Mouse (Mus musculus) activated CD4-positive, CD25-positive, alpha-beta regulatory T cell, adult 4 months (primary cell): ENCODE data around the gene Gm525. TPM values are rescaled to one million over a fixed set of nuclear protein-coding genes. Genes with fewer than 3 reads are reported as not detected.
"Not testable (repeated sequence)": the region's sequence is repeated elsewhere in the genome, so short reads cannot be mapped to it uniquely, and the experiment has no call there.

ENCODE experiments used
- ATAC-seq: one replicate; pipeline ENCODE4 v1.8.0; 2017
- polyA plus RNA-seq, 2 experiments: library from polyadenylated mRNA; unstranded; fragments of 100-300 nt; shearing (Covaris generic); gene quantifications; one replicate each; pipeline ENCODE4 v1.2.1; 2017

The Gm525 gene
- polyA plus RNA-seq, 2 experiments from 2014 or later: not detected

DNA sequence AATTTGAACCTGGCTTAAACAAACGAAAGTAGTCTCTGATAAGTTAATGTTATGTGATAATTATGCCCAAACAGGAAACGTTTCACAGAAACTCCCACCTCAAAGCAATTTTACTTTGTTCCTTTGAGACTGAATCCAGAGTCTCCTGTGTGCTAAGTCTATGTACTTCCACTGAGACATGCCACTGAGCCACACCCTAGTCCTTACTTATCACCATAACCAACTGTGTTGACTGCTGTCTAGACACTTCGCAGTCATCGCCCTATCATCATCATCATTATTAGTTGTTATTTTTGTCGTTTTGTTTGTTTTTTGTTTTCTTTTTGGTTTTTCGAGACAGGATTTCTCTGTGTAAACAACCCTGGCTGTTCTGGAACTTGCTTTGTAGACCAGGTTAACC lies 9.3 kb upstream of the Gm525 start:
- no peak for ATAC-seq

GRCm38 (mm10) chr11:89065297-89065696 lies 8.3 kb upstream of the Gm525 start:
- ATAC-seq: no peak

DNA sequence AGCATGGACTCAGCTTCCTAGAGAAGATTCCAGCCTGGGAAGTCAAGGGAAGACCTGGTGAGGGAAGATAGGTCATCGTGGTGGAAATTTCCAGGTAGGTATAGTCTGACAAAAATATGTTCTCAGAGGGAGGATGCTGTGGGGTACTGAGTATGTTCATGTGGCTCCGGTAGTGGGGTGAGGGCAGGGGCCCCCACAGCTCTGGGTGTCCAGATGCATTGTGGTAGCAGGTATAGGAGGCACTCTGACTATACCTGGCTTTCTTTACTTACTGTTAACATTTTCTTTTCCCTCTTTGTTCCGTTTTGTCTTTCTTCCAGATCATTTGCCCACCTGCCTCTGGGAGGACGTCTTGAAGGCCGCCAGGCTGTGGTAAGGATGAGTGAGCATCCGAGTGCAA lies 7.5 kb upstream of the Gm525 start:
- no peak for ATAC-seq

GRCm38 (mm10) chr11:89066750-89067149 lies 6.9 kb upstream of the Gm525 start, which contains the start of gene Dgke:
Gene Dgke, minus strand, starts transcription at chr11:89066850.
- ATAC-seq: no peak

- no peak for ATAC-seq
Observed at GRCm38 (mm10) chr11:89067301-89067822, 6.3 kb upstream of the Gm525 start.

DNA sequence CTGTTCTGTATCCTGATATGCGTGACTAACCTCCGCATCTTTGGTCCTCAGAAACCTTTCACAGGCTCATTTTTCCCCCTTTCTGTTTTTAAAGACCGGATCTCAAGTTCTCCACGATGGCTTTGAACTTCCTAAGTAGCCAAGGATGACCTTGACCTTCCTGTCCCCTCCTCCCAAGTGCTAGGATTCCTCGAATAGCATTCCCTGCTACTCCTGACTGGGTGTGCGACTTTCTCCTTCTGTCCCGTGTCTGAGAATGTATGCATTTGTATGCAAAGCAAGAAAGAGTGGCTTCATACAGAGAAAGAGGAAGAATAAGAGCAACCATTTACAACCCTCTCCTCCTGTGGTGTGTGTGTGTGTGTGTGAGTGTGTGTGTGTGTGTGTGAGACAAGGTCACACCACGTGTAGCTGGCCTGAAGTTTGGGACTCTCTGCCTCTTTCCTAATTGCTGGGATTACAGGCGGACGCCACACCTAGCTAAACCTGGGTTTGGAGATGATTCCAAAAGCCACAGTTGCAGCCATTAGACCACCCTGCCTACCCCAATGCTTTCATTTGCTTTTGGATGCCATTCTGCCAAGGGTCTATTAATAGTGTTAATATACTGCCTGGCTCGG lies 5.7 kb upstream of the Gm525 start:
- no peak for ATAC-seq

GRCm38 (mm10) chr11:89068649-89069048 lies 5.0 kb upstream of the Gm525 start:
- ATAC-seq: no peak

DNA sequence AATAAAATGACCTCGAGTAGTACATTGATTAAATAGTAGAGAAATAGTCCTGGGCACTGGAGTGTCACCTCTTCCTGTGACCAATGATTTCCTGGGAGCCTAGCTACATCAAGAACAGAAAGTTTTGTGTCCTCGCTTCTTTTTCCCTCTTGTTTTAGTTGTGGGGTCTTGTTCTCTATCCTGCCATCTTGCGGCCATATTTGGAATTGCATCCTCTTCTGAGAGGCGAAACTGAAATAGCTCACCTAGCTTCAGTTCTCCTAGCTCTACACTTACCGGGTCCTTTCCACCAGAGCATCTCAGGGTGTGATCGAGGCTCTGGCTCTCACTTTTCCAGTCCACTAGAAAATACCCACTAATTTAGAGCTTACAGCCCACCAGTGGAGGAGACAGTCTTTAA lies 4.3 kb upstream of the Gm525 start:
- no peak for ATAC-seq

GRCm38 (mm10) chr11:89071522-89071921 lies 2.1 kb upstream of the Gm525 start:
- no peak for ATAC-seq

GRCm38 (mm10) chr11:89074783-89075413 lies 1.3 kb downstream of the Gm525 start:
- no peak for ATAC-seq

- no peak for ATAC-seq
Observed at GRCm38 (mm10) chr11:89076370-89076821, 2.8 kb downstream of the Gm525 start.

DNA sequence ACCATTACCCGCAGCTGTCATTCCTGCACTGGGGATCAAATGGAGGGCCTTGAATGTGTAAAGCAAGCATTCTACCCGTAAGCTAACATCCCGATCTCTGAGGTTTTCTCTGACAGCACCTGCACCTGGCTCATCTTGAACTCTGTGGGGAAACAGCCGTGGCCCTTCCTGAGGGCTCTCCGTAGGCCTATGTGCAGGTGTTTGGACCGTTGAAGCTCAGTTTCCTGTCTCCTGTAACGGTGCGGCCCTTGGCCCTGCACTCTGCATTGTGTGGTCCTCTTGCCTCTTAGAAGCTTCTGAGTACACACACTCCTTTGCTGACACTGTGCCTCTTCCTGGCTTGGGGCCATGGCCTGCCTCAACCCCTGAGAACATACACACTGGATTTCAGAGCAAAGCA lies 4.0 kb downstream of the Gm525 start:
- ATAC-seq: no peak

DNA sequence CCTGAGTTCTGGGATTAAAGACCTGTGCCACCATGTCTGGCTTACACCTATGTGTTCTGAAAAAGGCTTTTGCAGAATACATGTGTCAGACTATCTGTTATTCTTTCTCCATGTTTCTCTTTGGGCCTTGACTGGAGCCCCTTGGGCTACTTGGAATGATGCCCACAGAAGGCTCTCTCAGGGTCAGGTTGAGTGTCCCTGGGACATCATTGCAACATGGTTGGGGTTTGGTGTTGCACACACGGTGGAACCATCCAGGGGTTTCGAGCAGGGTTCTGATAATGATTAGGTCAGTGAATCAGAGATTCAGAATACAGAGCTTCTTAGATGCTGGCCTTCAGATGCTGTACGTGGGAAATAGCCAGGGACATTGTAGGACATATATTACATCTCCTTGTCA lies 4.7 kb downstream of the Gm525 start:
- no peak for ATAC-seq

- no peak for ATAC-seq
Observed at GRCm38 (mm10) chr11:89078996-89079680, 5.5 kb downstream of the Gm525 start.

- ATAC-seq: not testable (repeated sequence)
Observed at GRCm38 (mm10) chr11:89081906-89082305, 8.3 kb downstream of the Gm525 start.

- ATAC-seq: not testable (repeated sequence)
Observed at GRCm38 (mm10) chr11:89082691-89083090, 9.1 kb downstream of the Gm525 start.

GRCm38 (mm10) chr11:89084601-89085000 lies 11.0 kb downstream of the Gm525 start:
- no peak for ATAC-seq

DNA sequence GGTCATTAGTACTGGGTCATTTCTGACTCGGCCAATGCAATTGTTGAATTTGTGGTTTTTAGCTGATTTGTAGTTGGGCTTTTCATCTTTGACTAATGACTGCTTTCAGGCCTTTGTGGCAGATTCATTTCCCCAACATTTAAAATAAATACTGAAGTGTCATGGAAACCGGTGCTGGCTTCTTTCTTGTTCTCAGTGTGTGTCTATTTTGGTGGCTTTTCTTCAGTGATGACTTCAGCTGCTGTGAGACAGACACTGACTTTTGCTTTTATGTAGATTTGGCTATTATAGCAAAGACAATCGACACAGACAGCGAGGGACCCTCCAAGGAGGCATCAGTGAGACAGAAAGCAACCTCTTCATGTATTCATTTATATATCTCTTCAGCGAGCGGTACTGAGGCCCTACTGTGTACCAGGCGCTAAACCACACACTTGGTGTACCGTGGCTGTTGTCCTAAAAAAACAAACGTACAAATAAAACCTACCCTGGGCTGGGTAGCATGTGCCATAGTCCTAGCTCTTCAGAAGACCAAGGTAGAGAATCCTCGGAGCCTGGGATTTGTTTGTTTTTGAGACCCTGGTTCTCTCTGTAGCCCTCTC lies 12.7 kb downstream of the Gm525 start:
- no peak for ATAC-seq

DNA sequence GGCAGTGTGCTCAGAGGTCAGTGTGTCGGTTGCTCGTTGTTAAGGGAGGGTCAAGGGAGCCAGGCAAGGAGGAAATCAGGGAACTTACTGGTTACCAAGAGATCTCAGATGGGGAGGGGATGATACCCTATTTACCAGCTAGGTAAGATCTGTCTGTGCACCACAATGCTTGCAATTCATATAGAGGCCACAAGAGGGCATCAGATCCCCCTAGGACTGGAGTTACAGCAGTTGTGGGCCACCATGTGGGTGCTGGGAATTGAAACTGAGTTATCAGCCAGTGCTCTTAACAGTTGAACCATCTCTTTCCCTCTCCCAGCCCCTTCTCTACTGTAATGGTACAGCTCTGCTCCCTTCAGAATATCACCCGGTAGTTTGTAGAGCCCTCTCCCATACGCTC lies 15.1 kb downstream of the Gm525 start:
- ATAC-seq: no peak

DNA sequence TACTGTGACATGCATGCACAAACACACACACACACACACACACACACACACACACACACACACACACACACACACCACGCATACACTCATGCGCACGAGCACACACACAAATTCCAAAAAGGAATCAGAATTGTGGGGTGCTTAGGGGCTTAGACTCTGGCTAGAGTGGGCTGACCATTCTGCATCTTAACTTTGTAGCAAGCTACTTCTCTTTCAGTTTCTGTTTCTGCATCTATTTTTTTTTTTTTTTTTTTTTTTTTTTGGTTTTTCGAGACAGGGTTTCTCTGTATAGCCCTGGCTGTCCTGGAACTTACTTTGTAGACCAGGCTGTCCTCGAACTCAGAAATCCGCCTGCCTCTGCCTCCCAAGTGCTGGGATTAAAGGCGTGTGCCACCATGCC lies 16.7 kb downstream of the Gm525 start:
- ATAC-seq: peak; percentile 37

- peak; percentile 47 for ATAC-seq
Observed at GRCm38 (mm10) chr11:89092714-89093113, 19.1 kb downstream of the Gm525 start.

- no peak for ATAC-seq
Observed at GRCm38 (mm10) chr11:89095306-89095705, 21.7 kb downstream of the Gm525 start.

DNA sequence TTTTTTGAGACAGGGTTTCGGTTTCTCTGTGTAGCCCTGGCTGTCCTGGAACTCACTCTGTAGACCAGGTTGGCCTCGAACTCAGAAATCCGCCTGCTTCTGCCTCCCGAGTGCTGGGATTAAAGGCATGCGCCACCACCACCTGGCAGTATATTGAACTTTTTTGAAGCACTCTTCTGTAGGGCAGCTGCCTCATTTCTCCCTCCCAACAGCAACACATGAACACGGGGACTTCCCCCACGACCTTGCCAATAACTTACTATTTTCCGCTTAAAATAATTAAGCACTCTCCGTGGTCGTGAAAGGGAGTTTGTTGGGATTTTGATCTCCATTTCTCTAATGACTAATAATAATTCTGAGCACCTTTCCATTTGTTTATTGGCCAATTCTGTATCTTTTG lies 23.7 kb downstream of the Gm525 start:
- ATAC-seq: not testable (repeated sequence)
